Mouse (Mus musculus) kidney, postnatal 0 days (tissue): Measurements from ENCODE around the gene Alms1. TPM values are rescaled to one million over a fixed set of nuclear protein-coding genes. Genes with fewer than 3 reads are reported as not detected.
"Not testable (repeated sequence)": the region's sequence is repeated elsewhere in the genome, so short reads cannot be mapped to it uniquely, and the experiment has no call there.

Experiments used
- ATAC-seq: fragments of 200-750 bp; cut with Nextera tagmentation; replicated peaks from 2 replicates; pipeline ENCODE4 v1.8.0; 2017; ENCODE audit warnings: low read depth, moderate number of reproducible peaks, moderate TSS enrichment, moderate library complexity; ENCODE audit not compliant: low FRiP score
- DNase-seq: peaks from one replicate; pipeline ENCODE4 v3.0.0-alpha.2; 2016; ENCODE audit warnings: low spot score
- H3K27ac ChIP-seq: fragments of 300-500 bp; sonication (generic); 2 replicates; pipeline ENCODE4 v1.5.1; 2014; ENCODE audit warnings: mild to moderate bottlenecking
- H3K27me3 ChIP-seq: fragments of 300-500 bp; sonication (generic); 2 replicates; pipeline ENCODE4 v1.6.1; 2014; ENCODE audit warnings: low read length, mixed read lengths; ENCODE audit not compliant: insufficient read depth
- H3K36me3 ChIP-seq: fragments of 300-500 bp; sonication (generic); 2 replicates; pipeline ENCODE4 v1.6.1; 2014; ENCODE audit warnings: low read length, mixed read lengths; ENCODE audit not compliant: insufficient read depth
- H3K4me1 ChIP-seq: fragments of 300-500 bp; sonication (generic); replicated peaks from 2 replicates; pipeline ENCODE4 v1.6.1; 2014; ENCODE audit warnings: antibody characterized with exemption, low read length, mixed read lengths; ENCODE audit not compliant: insufficient read depth
- H3K4me2 ChIP-seq: fragments of 300-500 bp; sonication (generic); 2 replicates; pipeline ENCODE4 v1.6.1; 2014; ENCODE audit warnings: mild to moderate bottlenecking, low read length, moderate library complexity, mixed read lengths
- H3K4me3 ChIP-seq: fragments of 300-500 bp; sonication (generic); replicated peaks from 2 replicates; pipeline ENCODE4 v1.5.1; 2014; ENCODE audit warnings: low read depth, low read length
- H3K9ac ChIP-seq: fragments of 300-500 bp; sonication (generic); 2 replicates; pipeline ENCODE4 v1.6.1; 2014; ENCODE audit warnings: low read depth, low read length
- H3K9me3 ChIP-seq: fragments of 300-500 bp; sonication (generic); replicated peaks from 2 replicates; pipeline ENCODE4 v1.6.1; 2016; ENCODE audit warnings: low read length, inconsistent platforms, mixed read lengths
- CTCF ChIP-seq: IDR thresholded peaks from 2 replicates; pipeline ENCODE4 v1.5.1; 2016; ENCODE audit warnings: antibody characterized with exemption, low read depth, mild to moderate bottlenecking, moderate library complexity
- WGBS: fragments of 180-500 bp; shearing (Covaris S2); extraction: QIAGEN DNeasy Blood & Tissue Kit; methylation state at CpG from one replicate; pipeline ENCODE4 v1.1.7; 2014; 5-methylcytosine and 5-hydroxymethylcytosine counted together
- polyA plus RNA-seq: library from polyadenylated mRNA; unstranded; fragments of >200 nt; fragmentation: Nextera tagmentation; extraction: Ambion mirVana; gene quantifications from 2 replicates; pipeline ENCODE4 v1.2.1, GENCODE M21; 2015

Gene Alms1
- polyA plus RNA-seq, 1 experiment from 2014 or later: 1.6 TPM

- Histone ChIP-seq H3K27ac (no peak overlapping the region), H3K27me3 (no peaks in the 10 kb centered on the region), H3K4me1 (no peaks in the 10 kb centered on the region), H3K9me3 (no peaks in the 10 kb centered on the region), H3K9ac (no peak overlapping the region), H3K36me3 (peaks cover 17% of the 10 kb centered on the region), H3K4me2 (no peak overlapping the region), H3K4me3 (no peak overlapping the region)
- no peak for TF ChIP-seq CTCF
- WGBS: 100% methylated on average over 1 of the region's 1 CpGs
- DNase-seq (no peak), ATAC-seq (no peak)
Observed at GRCm38 (mm10) chr6:85610511-85610910, 23.2 kb downstream of the Alms1 start.

- TF ChIP-seq CTCF: no peak
- WGBS: 92% methylated on average over 4 of the region's 4 CpGs
- Histone ChIP-seq H3K4me2 (no peak overlapping the region), H3K9ac (no peak overlapping the region), H3K27me3 (no peaks in the 10 kb centered on the region), H3K4me1 (no peaks in the 10 kb centered on the region), H3K9me3 (no peaks in the 10 kb centered on the region), H3K27ac (no peak overlapping the region), H3K4me3 (no peak overlapping the region), H3K36me3 (peaks cover 34% of the 10 kb centered on the region)
- ATAC-seq: no peak
- no peak for DNase-seq
Observed at GRCm38 (mm10) chr6:85620826-85621225, 33.5 kb downstream of the Alms1 start.

- H3K9me3 ChIP-seq: no peaks in the 10 kb centered on the region
- TF ChIP-seq CTCF: no peak
- WGBS: 87% methylated on average over 5 of the region's 5 CpGs
- H3K27ac ChIP-seq: no peak overlapping the region
- no peaks in the 10 kb centered on the region for H3K4me1 ChIP-seq
- no peak overlapping the region for H3K4me2 ChIP-seq
- no peak overlapping the region for H3K4me3 ChIP-seq
- no peaks in the 10 kb centered on the region for H3K27me3 ChIP-seq
- H3K9ac ChIP-seq: no peak overlapping the region
- DNase-seq (no peak), ATAC-seq (no peak)
- peaks cover 32% of the 10 kb centered on the region for H3K36me3 ChIP-seq
Observed at GRCm38 (mm10) chr6:85621600-85621999, 34.3 kb downstream of the Alms1 start.

GRCm38 (mm10) chr6:85624511-85624910 lies 37.2 kb downstream of the Alms1 start:
- WGBS: 84% methylated on average over 4 of the region's 4 CpGs
- TF ChIP-seq CTCF: no peak
- Histone ChIP-seq H3K4me2 (no peak overlapping the region), H3K9me3 (no peaks in the 10 kb centered on the region), H3K27ac (no peak overlapping the region), H3K4me1 (no peaks in the 10 kb centered on the region), H3K36me3 (peaks cover 41% of the 10 kb centered on the region), H3K27me3 (no peaks in the 10 kb centered on the region), H3K9ac (no peak overlapping the region), H3K4me3 (no peak overlapping the region)
- DNase-seq (no peak), ATAC-seq (no peak)

- H3K4me3 ChIP-seq: no peak overlapping the region
Observed at GRCm38 (mm10) chr6:85633165-85633564, 45.8 kb downstream of the Alms1 start.

GRCm38 (mm10) chr6:85653244-85653643 lies 65.9 kb downstream of the Alms1 start:
- no peak overlapping the region for H3K4me2 ChIP-seq
- H3K4me1 ChIP-seq: no peaks in the 10 kb centered on the region
- H3K36me3 ChIP-seq: no peaks in the 10 kb centered on the region
- H3K27me3 ChIP-seq: no peaks in the 10 kb centered on the region
- DNase-seq: no peak
- H3K27ac ChIP-seq: no peak overlapping the region
- TF ChIP-seq CTCF: peak; percentile 30; the same call in 1 of the 2 replicates
- no peak overlapping the region for H3K4me3 ChIP-seq
- 92% methylated on average over 2 of the region's 2 CpGs for WGBS
- no peaks in the 10 kb centered on the region for H3K9me3 ChIP-seq
- no peak for ATAC-seq
- no peak overlapping the region for H3K9ac ChIP-seq

More at GRCm38 (mm10) chr6:85633165-85633564, 45.8 kb downstream of the Alms1 start:
- Histone ChIP-seq H3K4me2 (no peak overlapping the region), H3K27ac (no peak overlapping the region), H3K4me1 (no peaks in the 10 kb centered on the region), H3K9ac (no peak overlapping the region), H3K9me3 (no peaks in the 10 kb centered on the region), H3K27me3 (no peaks in the 10 kb centered on the region), H3K36me3 (peaks cover 11% of the 10 kb centered on the region)
- no peak for TF ChIP-seq CTCF
- DNase-seq (no peak), ATAC-seq (no peak)
- WGBS: 52% methylated on average over 8 of the region's 8 CpGs

- WGBS: 76% methylated on average over 2 of the region's 4 CpGs
- not testable (repeated sequence) for H3K36me3 ChIP-seq, H3K4me1 ChIP-seq, ATAC-seq, H3K27ac ChIP-seq, DNase-seq, H3K27me3 ChIP-seq, H3K4me3 ChIP-seq, H3K9me3 ChIP-seq, H3K4me2 ChIP-seq, H3K9ac ChIP-seq
Observed at GRCm38 (mm10) chr6:85701943-85702342, 114.6 kb downstream of the Alms1 start.

GRCm38 (mm10) chr6:85709206-85709605 lies 121.9 kb downstream of the Alms1 start:
- not testable (repeated sequence) for H3K9me3 ChIP-seq, H3K27ac ChIP-seq, H3K36me3 ChIP-seq, H3K4me3 ChIP-seq, DNase-seq, H3K9ac ChIP-seq, H3K27me3 ChIP-seq, ATAC-seq, H3K4me1 ChIP-seq, H3K4me2 ChIP-seq
- 92% methylated on average over 3 of the region's 5 CpGs for WGBS

GRCm38 (mm10) chr6:85709607-85710006 lies 122.3 kb downstream of the Alms1 start:
- DNase-seq, H3K36me3 ChIP-seq, H3K9ac ChIP-seq, H3K9me3 ChIP-seq, H3K4me3 ChIP-seq, H3K27me3 ChIP-seq, H3K4me2 ChIP-seq, H3K4me1 ChIP-seq, H3K27ac ChIP-seq, ATAC-seq: not testable (repeated sequence)
- 80% methylated on average over 1 of the region's 1 CpGs for WGBS
